ENCODE assay signal across 8 mouse cellular contexts in genomic region chr11:3292711-3293249, GRCm38 (mm10). TPM values are rescaled to one million over a fixed set of nuclear protein-coding genes. Genes with fewer than 3 reads are reported as not detected.
DNase-seq lines count a peak whose midpoint lies in the region; ATAC-seq and TF ChIP-seq lines count a peak whose summit lies in the region.

No protein-coding gene starts in this region.

- no peaks in the 10 kb centered on the region for H3K9me3 ChIP-seq in heart, embryonic 12.5 days (replicated peaks)
- H3K9me3 ChIP-seq in kidney, postnatal 0 days (replicated peaks; ENCODE audit: low read length) = no peaks in the 10 kb centered on the region

- peak; percentile 55 for DNase-seq in cerebellum, adult 11-12 months
- DNase-seq in cerebellum, adult 8-10 months = no peak
- DNase-seq in c-Kit-positive CD71-positive TER-119-positive erythroid progenitor cells, embryonic 14.5 days (ENCODE audit: low spot score) = peak; percentile 24
- DNase-seq in kidney, postnatal 0 days (ENCODE audit: low spot score) = peak; percentile 75
- peak; percentile 91 for DNase-seq in mesoderm, embryonic 11.5 days (ENCODE audit: low read depth, low spot score)
- peak; percentile 58 for DNase-seq in yolk sac, embryonic 10.5 days (ENCODE audit: low spot score)
- DNase-seq in layer of hippocampus, adult 18-20 months (ENCODE audit: low spot score in 2 of 2) = no peak

- no peak for TF ChIP-seq CTCF in kidney, postnatal 0 days (IDR thresholded peaks at IDR 0.05; ENCODE audit: low read depth)

- no peak for ATAC-seq in heart, embryonic 12.5 days (ENCODE audit: insufficient number of reproducible peaks, low FRiP score)
- ATAC-seq in kidney, postnatal 0 days (replicated peaks; ENCODE audit: low FRiP score, low read depth) = no peak; the same call in 1 of the 2 replicates

- H3K4me3 ChIP-seq in heart, embryonic 12.5 days = peak overlapping the region; percentile 73
- H3K4me3 ChIP-seq in kidney, postnatal 0 days (replicated peaks; ENCODE audit: low read depth, low read length) = peak overlapping the region; percentile 80

- H3K27ac ChIP-seq in heart, embryonic 12.5 days (ENCODE audit: poor library complexity, severe bottlenecking) = peak overlapping the region; percentile 100
- H3K27ac ChIP-seq in kidney, postnatal 0 days = peak overlapping the region; percentile 100

- H3K27me3 ChIP-seq in heart, embryonic 12.5 days (replicated peaks) = no peaks in the 10 kb centered on the region
- H3K27me3 ChIP-seq in kidney, postnatal 0 days (ENCODE audit: insufficient read depth, low read length) = no peaks in the 10 kb centered on the region

- under 1% methylated on average over 8 of the region's 8 CpGs for WGBS in heart, embryonic 12.5 days
- WGBS in kidney, postnatal 0 days = under 1% methylated on average over 8 of the region's 8 CpGs

- H3K4me1 ChIP-seq in heart, embryonic 12.5 days (replicated peaks) = peaks cover 42% of the 10 kb centered on the region
- peaks cover 20% of the 10 kb centered on the region for H3K4me1 ChIP-seq in kidney, postnatal 0 days (replicated peaks; ENCODE audit: insufficient read depth, low read length)

- H3K9ac ChIP-seq in heart, embryonic 12.5 days = peak overlapping the region; percentile 97
- H3K9ac ChIP-seq in kidney, postnatal 0 days (ENCODE audit: low read depth, low read length) = peak overlapping the region; percentile 97

- H3K4me2 ChIP-seq in heart, embryonic 12.5 days = peak overlapping the region; percentile 99
- peak overlapping the region; percentile 96 for H3K4me2 ChIP-seq in kidney, postnatal 0 days (ENCODE audit: low read length)

- H3K36me3 ChIP-seq in heart, embryonic 12.5 days = peaks cover 48% of the 10 kb centered on the region
- H3K36me3 ChIP-seq in kidney, postnatal 0 days (ENCODE audit: insufficient read depth, low read length) = peaks cover 41% of the 10 kb centered on the region

RNA-seq across cellular contexts. Expression of gene Patz1, which starts 4.1 kb away (rescaled TPM):
- polyA plus RNA-seq in heart, embryonic 12.5 days (2016; fragmentation: Nextera tagmentation; extraction: Ambion mirVana) = 35.6 and 39.5 TPM in 2 replicates
- polyA plus RNA-seq in kidney, postnatal 0 days (2015; fragmentation: Nextera tagmentation; extraction: Ambion mirVana) = 47.8 and 51.0 TPM in 2 replicates
- total RNA-seq in layer of hippocampus, adult 18-20 months (2021) = 10 to 100 TPM; 50.6 to 51.5 TPM

RNA-seq across cellular contexts. Expression of gene Drg1, which starts 26.6 kb away (rescaled TPM):
- polyA plus RNA-seq in heart, embryonic 12.5 days (2016; fragmentation: Nextera tagmentation; extraction: Ambion mirVana) = 159 and 171 TPM in 2 replicates
- 176 and 198 TPM in 2 replicates for polyA plus RNA-seq in kidney, postnatal 0 days (2015; fragmentation: Nextera tagmentation; extraction: Ambion mirVana)
- total RNA-seq in layer of hippocampus, adult 18-20 months (2021) = 10 to 100 TPM; 92.5 to 93.4 TPM

RNA-seq across cellular contexts. Expression of gene Pik3ip1, which starts 37.4 kb away (rescaled TPM):
- 20.2 and 21.3 TPM in 2 replicates for polyA plus RNA-seq in heart, embryonic 12.5 days (2016; fragmentation: Nextera tagmentation; extraction: Ambion mirVana)
- 14.8 and 15.0 TPM in 2 replicates for polyA plus RNA-seq in kidney, postnatal 0 days (2015; fragmentation: Nextera tagmentation; extraction: Ambion mirVana)
- total RNA-seq in layer of hippocampus, adult 18-20 months (2021) = 10 to 100 TPM; 41.6 to 46.5 TPM

Comparison
In these comparisons a context has a peak if more than half of its experiments do, and no peak if none do; other contexts are left out.
1. DNase-seq: peak in cerebellum, adult 11-12 months (single experiment), c-Kit-positive CD71-positive TER-119-positive erythroid progenitor cells, embryonic 14.5 days (single experiment), kidney, postnatal 0 days (single experiment), mesoderm, embryonic 11.5 days (single experiment) and yolk sac, embryonic 10.5 days (single experiment); none in cerebellum, adult 8-10 months (single experiment) and layer of hippocampus, adult 18-20 months (0 of 2).